Mouse (Mus musculus) olfactory bulb, adult 2 months (tissue): ENCODE data around the gene Phf5a.

Experiments used
- CTCF ChIP-seq: fragments of 200-500 bp; IDR thresholded peaks from 2 replicates; pipeline ENCODE4 v1.5.1; 2012; ENCODE audit warnings: low read depth, mild to moderate bottlenecking, low read length, moderate library complexity; ENCODE audit not compliant: insufficient read depth
- POLR2A ChIP-seq: fragments of 200-500 bp; IDR thresholded peaks from 2 replicates; pipeline ENCODE4 v1.6.1; 2012; ENCODE audit warnings: mild to moderate bottlenecking, low read depth, low read length, moderate library complexity; ENCODE audit not compliant: insufficient read depth

DNA sequence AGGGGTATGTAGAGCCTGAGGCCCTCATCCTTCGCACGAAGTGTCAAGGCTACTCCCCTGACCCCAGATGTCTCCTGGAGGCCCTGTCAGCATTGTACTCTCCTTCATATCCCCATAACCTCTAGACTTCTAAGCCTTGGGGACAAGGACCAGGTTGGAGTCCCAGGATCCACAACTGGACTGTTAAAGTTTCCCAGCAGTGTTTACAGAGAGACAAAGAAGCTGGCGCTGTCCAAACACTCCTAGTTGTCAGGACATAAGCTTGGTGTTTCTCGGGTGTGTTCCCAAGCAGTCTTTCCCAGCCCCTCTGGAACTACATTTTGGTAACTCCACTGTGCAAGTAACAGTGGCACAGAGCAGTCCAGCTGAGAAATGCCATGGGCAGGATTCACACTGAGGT is 38.2 kb downstream of the Phf5a start:
- no peak for TF ChIP-seq CTCF
- no peak for TF ChIP-seq POLR2A
